Mouse (Mus musculus): ENCODE measurements around the gene Hipk1. TPM values are rescaled to one million over a fixed set of nuclear protein-coding genes. Genes with fewer than 3 reads are reported as not detected.

The Hipk1 gene
- polyA plus RNA-seq, 1 experiment from 2014 or later, result 16.8 TPM

DNA sequence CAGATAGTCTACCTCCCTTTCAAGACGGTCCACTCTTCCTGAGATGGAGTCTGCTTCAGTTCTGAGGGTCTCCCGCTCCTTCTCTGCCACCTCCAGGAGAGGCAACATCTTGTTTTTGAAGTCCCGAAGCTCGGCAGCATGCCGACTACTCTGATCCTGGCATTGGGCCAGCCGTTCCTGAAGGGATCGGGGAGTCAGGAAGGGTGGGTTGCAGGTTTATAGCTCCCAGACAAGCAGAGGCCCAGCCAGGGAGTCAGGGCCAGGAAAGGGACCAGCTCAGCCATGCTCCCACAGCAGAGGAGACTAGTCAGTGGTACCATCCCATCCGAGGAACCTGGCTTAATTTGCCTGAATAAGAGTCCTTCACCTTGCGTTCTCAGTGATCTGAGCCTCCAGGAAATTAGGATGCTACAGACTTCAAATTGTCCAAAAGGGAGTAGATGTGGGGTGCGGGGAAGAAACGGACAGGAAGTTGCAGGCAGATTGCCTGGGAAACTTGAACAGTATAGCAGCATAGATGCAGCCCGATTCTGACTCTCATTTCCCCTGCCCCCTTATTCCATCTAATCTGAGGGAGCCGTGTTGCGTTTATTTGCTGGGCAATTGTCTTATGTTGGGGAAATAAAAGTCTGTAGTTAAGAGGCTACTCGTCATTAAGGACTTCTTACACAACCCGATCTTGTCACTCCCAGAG, 54.2 kb downstream of the Hipk1 start:
- WGBS, result 20% methylated on average over 16 of the region's 16 CpGs
- DNase-seq (peak; percentile 83), ATAC-seq (ENCODE audit: insufficient read depth) (no peak; the same call in 1 of the 2 replicates)
- Histone ChIP-seq H3K27me3 (ENCODE audit: insufficient read depth, low read length) (no peaks in the 10 kb centered on the region), H3K4me3 (ENCODE audit: low read depth, low read length) (peak overlapping the region; percentile 35), H3K4me1 (ENCODE audit: insufficient read depth) (peaks cover 32% of the 10 kb centered on the region), H3K9me3 (ENCODE audit: low read depth, low read length) (no peaks in the 10 kb centered on the region), H3K4me2 (peak overlapping the region; percentile 69), H3K9ac (peak overlapping the region; percentile 53), H3K27ac (ENCODE audit: low read depth) (peak overlapping the region; percentile 97), H3K36me3 (ENCODE audit: insufficient read depth) (0 out of 2 replicates have a peak, but pooled peaks cover 8% of the 10 kb centered on the region)
- no peak for TF ChIP-seq CTCF (IDR thresholded peaks at IDR 0.05; ENCODE audit: low read depth)

DNA sequence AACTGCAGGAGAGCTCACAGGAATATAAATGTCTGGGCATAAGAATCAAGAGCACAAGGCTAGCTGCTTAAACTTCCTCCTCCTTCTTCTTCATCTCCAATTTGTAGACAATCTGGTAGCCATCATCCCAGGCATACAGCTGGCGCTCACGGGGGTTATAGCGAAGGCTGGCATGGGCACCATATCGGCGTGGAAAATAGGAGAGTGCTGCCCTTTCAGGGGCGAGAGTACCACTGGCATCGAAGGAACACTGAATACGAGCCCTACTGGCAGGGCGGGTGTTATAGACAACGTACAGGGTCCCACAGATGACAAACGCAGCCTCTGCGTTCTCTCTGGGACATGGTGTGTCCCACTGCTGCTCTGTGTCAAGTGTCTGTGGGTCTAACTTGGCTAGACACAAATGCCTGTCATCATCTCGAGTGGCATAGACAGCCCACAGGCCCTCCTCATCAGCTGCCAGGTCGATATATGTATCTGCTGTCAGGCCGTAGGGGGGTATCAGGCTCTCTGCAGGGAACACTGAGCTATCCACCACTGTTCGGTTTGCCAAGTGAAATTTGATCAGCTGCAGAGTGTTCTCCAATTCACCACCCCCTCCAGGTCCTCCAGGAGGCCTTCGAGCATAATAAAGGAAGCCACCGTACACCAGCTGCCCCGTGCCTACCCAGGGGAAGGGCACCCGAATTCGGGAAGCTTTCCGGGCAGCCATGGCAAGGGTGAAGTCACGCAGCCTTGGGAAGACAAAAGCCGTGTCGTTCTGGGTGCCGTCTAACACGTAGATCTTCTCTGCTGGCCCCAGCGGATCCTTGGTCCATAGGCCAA, 55.4 kb downstream of the Hipk1 start:
- Histone ChIP-seq H3K36me3 (ENCODE audit: insufficient read depth) (0 out of 2 replicates have a peak, but pooled peaks cover 7% of the 10 kb centered on the region), H3K4me2 (peak overlapping the region; percentile 69), H3K4me3 (ENCODE audit: low read depth, low read length) (peak overlapping the region; percentile 35), H3K4me1 (ENCODE audit: insufficient read depth) (peaks cover 32% of the 10 kb centered on the region), H3K9ac (peak overlapping the region; percentile 53), H3K9me3 (ENCODE audit: low read depth, low read length) (no peaks in the 10 kb centered on the region), H3K27ac (ENCODE audit: low read depth) (peak overlapping the region; percentile 97), H3K27me3 (ENCODE audit: insufficient read depth, low read length) (no peaks in the 10 kb centered on the region)
- ATAC-seq (ENCODE audit: insufficient read depth), result no peak
- no peak for TF ChIP-seq CTCF (IDR thresholded peaks at IDR 0.05; ENCODE audit: low read depth)
- WGBS, result 48% methylated on average over 28 of the region's 28 CpGs
- DNase-seq, result peak; percentile 58

DNA sequence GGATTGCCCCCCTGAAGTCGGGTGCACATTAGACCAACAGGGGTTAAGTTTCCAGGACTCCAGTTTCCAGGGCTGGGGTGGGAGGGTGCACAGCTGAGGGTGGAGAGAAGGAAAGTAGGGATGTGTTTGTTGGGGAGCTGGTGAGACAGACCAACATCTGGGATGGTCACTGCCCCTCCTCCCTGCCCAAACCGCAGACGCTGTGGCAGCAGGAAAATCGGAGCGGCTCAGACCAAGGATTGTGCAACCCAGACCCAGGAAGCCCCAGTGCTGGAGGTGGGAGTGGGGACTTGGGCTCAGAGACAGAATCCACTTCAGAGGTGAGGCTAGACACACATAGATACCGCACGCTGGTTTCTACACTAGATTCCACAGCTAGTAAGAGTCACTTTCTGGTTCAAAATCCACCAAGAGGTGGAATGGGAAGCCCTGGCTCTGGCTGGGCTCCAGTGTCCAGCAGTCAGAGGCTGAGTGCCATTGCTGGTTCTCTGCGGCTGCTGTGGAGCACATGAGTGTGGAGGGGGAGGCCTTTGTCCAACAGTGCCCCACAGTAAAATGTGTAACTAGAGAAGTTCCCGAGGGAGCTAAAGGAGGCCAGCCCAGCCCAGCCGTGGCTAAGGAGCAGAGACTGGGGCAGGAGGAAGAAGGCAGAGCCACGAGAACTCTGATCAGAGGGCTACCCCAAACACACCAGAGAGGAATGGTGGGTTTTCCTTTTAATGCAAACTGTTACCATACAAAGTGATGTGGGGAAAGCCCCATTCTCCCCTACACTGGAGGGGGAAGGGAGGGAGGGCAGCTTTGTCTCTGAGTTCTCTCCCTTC, 56.5 kb downstream of the Hipk1 start:
- ATAC-seq (ENCODE audit: insufficient read depth), result peak; percentile 33
- 6% methylated on average over 11 of the region's 11 CpGs for WGBS

DNA sequence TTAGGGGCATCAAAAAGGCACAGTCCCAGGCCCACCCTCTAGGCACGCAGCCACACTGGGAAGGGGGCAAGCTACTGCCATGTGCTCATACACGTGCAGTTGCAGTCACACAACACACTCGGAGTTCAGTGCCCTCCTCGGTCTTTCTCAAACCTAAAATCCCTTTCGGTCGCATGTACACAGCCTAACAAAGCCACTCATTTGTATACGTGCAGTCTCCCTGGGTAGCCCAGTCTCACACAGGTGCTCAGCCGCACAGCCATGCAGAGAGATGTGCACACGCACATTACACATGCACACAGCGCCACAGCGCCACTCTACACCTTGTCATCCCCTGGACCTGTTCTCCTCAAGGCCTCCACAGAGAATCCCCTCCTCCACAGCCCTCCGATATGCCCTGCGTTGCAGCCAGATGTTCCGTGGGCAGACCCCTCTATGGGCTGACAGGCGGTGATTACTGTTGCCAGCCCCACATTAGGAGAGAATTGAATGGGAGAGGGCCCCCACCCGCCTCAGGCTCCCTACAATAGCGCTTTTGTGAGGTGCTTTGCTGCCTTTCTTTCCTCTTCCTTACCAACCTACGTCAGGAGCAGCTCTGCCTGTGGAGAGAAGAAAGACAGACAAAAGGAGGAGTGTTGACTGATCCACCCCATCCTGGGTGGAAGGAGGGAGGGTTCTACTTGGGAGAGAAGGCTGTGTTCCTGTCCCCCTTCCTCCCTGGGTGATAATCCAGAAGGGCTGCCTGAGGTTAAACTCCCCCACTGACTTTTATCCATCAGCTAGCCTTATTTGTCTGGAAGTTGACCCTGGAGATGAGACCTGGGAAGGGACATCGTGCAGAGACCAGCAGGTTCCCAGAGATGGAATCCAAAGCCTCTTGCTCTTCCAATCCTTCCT, 57.3 kb downstream of the Hipk1 start:
- peak; percentile 60 for DNase-seq
- H3K9ac ChIP-seq, result peak overlapping the region; percentile 17
- peak overlapping the region; percentile 69 for H3K4me2 ChIP-seq
- 0 out of 2 replicates have a peak, but pooled peaks cover 7% of the 10 kb centered on the region for H3K36me3 ChIP-seq (ENCODE audit: insufficient read depth)
- peak overlapping the region; percentile 97 for H3K27ac ChIP-seq (ENCODE audit: low read depth)
- no peaks in the 10 kb centered on the region for H3K9me3 ChIP-seq (ENCODE audit: low read depth, low read length)
- 25% methylated on average over 19 of the region's 19 CpGs for WGBS
- peak; percentile 5; the same call in 1 of the 2 replicates for ATAC-seq (ENCODE audit: insufficient read depth)
- peak overlapping the region; percentile 35; the same call in 1 of the 2 replicates for H3K4me3 ChIP-seq (ENCODE audit: low read depth, low read length)
- no peaks in the 10 kb centered on the region for H3K27me3 ChIP-seq (ENCODE audit: insufficient read depth, low read length)
- no peak for TF ChIP-seq CTCF (IDR thresholded peaks at IDR 0.05; ENCODE audit: low read depth)
- H3K4me1 ChIP-seq (ENCODE audit: insufficient read depth), result peaks cover 32% of the 10 kb centered on the region

More for the DNA sequence above, 56.5 kb downstream of the Hipk1 start:
- Histone ChIP-seq H3K4me2 (peak overlapping the region; percentile 69), H3K27ac (ENCODE audit: low read depth) (peak overlapping the region; percentile 97), H3K4me1 (ENCODE audit: insufficient read depth) (peaks cover 32% of the 10 kb centered on the region), H3K4me3 (ENCODE audit: low read depth, low read length) (peak overlapping the region; percentile 35), H3K36me3 (ENCODE audit: insufficient read depth) (0 out of 2 replicates have a peak, but pooled peaks cover 7% of the 10 kb centered on the region), H3K27me3 (ENCODE audit: insufficient read depth, low read length) (no peaks in the 10 kb centered on the region), H3K9ac (peak overlapping the region; percentile 39), H3K9me3 (ENCODE audit: low read depth, low read length) (no peaks in the 10 kb centered on the region)
- DNase-seq, result peak; percentile 79
- TF ChIP-seq CTCF (IDR thresholded peaks at IDR 0.05; ENCODE audit: low read depth), result no peak

DNA sequence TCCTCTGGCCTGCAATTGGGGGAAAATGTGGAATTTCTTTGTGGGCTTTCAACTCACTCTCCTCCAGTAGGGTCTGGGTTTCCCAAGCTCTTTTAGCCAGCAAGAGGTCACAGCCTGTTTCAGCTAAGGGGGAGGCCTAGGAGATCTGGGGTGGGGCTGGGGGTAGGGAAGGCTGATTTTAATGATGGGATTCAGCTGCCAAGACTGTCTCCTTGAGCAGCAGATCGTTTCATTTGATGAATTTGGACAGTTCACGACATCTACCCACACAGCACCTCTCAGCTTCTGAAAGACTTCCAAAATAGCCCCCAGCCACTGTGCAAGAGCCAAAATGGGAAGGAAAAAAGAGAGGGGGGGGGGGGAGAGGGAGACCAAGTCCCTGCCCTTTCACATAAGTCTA, 58.2 kb downstream of the Hipk1 start:
- peak; percentile 12; the same call in 1 of the 2 replicates for ATAC-seq (ENCODE audit: insufficient read depth)
- no peak overlapping the region for H3K4me3 ChIP-seq (ENCODE audit: low read depth, low read length)
- no peak for TF ChIP-seq CTCF (IDR thresholded peaks at IDR 0.05; ENCODE audit: low read depth)
- peaks cover 32% of the 10 kb centered on the region for H3K4me1 ChIP-seq (ENCODE audit: insufficient read depth)
- H3K9ac ChIP-seq, result no peak overlapping the region
- 0 out of 2 replicates have a peak, but pooled peaks cover 7% of the 10 kb centered on the region for H3K36me3 ChIP-seq (ENCODE audit: insufficient read depth)
- peak overlapping the region; percentile 97 for H3K27ac ChIP-seq (ENCODE audit: low read depth)
- DNase-seq, result peak; percentile 82
- H3K4me2 ChIP-seq, result no peak overlapping the region
- no peaks in the 10 kb centered on the region for H3K9me3 ChIP-seq (ENCODE audit: low read depth, low read length)
- WGBS, result 19% methylated on average over 2 of the region's 2 CpGs
- no peaks in the 10 kb centered on the region for H3K27me3 ChIP-seq (ENCODE audit: insufficient read depth, low read length)

DNA sequence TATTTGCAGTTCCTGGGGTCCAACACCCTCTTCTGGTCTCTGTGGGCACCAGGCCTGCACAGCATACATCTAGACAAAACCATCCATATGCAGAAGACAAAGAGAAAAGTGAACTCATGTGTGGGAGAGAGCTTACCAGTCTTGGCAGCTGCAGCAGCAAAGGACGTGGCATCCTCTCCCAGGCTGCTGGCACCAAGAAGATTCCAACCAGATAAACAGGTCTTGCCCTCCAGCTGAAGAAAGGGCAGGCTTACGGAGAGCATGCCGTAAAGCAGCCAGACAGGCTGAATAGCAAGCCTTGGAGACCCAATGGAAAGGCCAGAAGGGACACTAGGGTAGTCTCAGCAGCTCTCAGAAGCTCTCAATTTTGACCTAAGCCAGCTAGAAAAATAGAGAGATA, 59.2 kb downstream of the Hipk1 start:
- DNase-seq, result no peak
- no peaks in the 10 kb centered on the region for H3K27me3 ChIP-seq (ENCODE audit: insufficient read depth, low read length)
- H3K36me3 ChIP-seq (ENCODE audit: insufficient read depth), result 0 out of 2 replicates have a peak, but pooled peaks cover 7% of the 10 kb centered on the region
- no peak overlapping the region for H3K4me2 ChIP-seq
- TF ChIP-seq CTCF (IDR thresholded peaks at IDR 0.05; ENCODE audit: low read depth), result no peak
- WGBS, result 89% methylated on average over 3 of the region's 3 CpGs
- no peaks in the 10 kb centered on the region for H3K9me3 ChIP-seq (ENCODE audit: low read depth, low read length)
- no peak overlapping the region for H3K4me3 ChIP-seq (ENCODE audit: low read depth, low read length)
- ATAC-seq (ENCODE audit: insufficient read depth), result no peak
- H3K9ac ChIP-seq, result no peak overlapping the region
- H3K4me1 ChIP-seq (ENCODE audit: insufficient read depth), result peaks cover 32% of the 10 kb centered on the region
- no peak overlapping the region for H3K27ac ChIP-seq (ENCODE audit: low read depth)
